Comparison of ENCODE assay signal across 18 mouse cellular contexts in the genomic region with DNA sequence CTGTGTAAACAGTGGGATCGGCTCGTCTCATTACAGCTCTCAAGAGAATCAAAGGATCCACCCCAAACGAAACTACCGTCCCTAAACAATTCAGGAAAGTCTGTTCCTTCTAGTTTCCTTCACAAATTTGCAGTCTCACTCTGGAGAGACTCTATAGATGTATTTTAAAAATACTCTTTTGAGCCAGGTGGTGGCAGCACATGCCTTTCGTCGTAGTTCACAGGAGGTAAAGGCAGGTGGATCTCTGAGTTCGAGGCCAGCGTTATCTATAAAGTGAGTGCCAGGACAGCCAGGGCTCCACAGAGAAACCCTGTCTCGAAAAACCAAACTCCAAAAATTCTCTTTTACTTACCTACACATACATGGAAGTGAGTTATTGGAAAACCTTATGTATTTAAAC. TPM values are rescaled to one million over a fixed set of nuclear protein-coding genes. Genes with fewer than 3 reads are reported as not detected.
A peak's percentile ranks its signal among the peaks of the same experiment; 100 is the strongest.
DNase-seq lines count a peak whose midpoint lies in the region; ATAC-seq and TF ChIP-seq lines count a peak whose summit lies in the region.
"Had no signal": no experiment of that assay in that cellular context is flagged by ENCODE, and none has a peak within 500 bp of the region (broad histone marks: within the 10 kb centered on the region; RNA-seq: fewer than 3 reads in every experiment).

No protein-coding gene starts in this region.

- peak; percentile 39; the same call in 1 of the 2 replicates for TF ChIP-seq CTCF in liver, postnatal 0 days (IDR thresholded peaks at IDR 0.05; ENCODE audit: low read depth)

- no peaks in the 10 kb centered on the region for H3K4me1 ChIP-seq in liver, postnatal 0 days (ENCODE audit: insufficient read depth)
- H3K4me1 ChIP-seq: embryonic facial prominence, embryonic 12.5 days; forebrain, embryonic 12.5 days; hindbrain, embryonic 12.5 days; limb, embryonic 15.5 days had no signal

- 45% methylated on average over 9 of the region's 9 CpGs for WGBS in liver, postnatal 0 days (ENCODE audit: insufficient replicate concordance)

- no peak overlapping the region for H3K4me3 ChIP-seq in liver, postnatal 0 days (ENCODE audit: low read depth, low read length)
- H3K4me3 ChIP-seq: embryonic facial prominence, embryonic 12.5 days; forebrain, embryonic 12.5 days; hindbrain, embryonic 12.5 days; limb, embryonic 15.5 days had no signal

- TF ChIP-seq EP300 in liver, postnatal 0 days (IDR thresholded peaks at IDR 0.05; ENCODE audit: low read depth): no peak

- no peak overlapping the region for H3K4me2 ChIP-seq in liver, postnatal 0 days (ENCODE audit: low read depth, low read length)
- H3K4me2 ChIP-seq: embryonic facial prominence, embryonic 12.5 days; forebrain, embryonic 12.5 days; hindbrain, embryonic 12.5 days; limb, embryonic 15.5 days had no signal

- ATAC-seq in liver, postnatal 0 days: no peak

- peaks cover 7% of the 10 kb centered on the region for H3K9me3 ChIP-seq in liver, postnatal 0 days (ENCODE audit: low read length)
- H3K9me3 ChIP-seq: hindbrain, embryonic 12.5 days had no signal

- H3K27ac ChIP-seq in liver, postnatal 0 days (ENCODE audit: low read depth): no peak overlapping the region
- H3K27ac ChIP-seq: embryonic facial prominence, embryonic 12.5 days; forebrain, embryonic 12.5 days; hindbrain, embryonic 12.5 days; limb, embryonic 15.5 days had no signal

- no peak overlapping the region for H3K9ac ChIP-seq in liver, postnatal 0 days (replicated peaks)
- H3K9ac ChIP-seq: embryonic facial prominence, embryonic 12.5 days; forebrain, embryonic 12.5 days; hindbrain, embryonic 12.5 days; limb, embryonic 15.5 days had no signal

- peak; percentile 32 for DNase-seq in adrenal gland, postnatal 14 days
- DNase-seq in adrenal gland, postnatal 25 days: no peak
- DNase-seq in liver, postnatal 0 days: no peak
- DNase-seq in liver (no peak), R1 (ENCODE audit: low read depth, low spot score) (peak; percentile 50)
- DNase-seq in thymus, postnatal 0 days (ENCODE audit: low spot score): peak; percentile 41
- no peak for DNase-seq in layer of hippocampus, adult 9-10 months (ENCODE audit: low spot score)
- DNase-seq in frontal cortex, postnatal 10 days (ENCODE audit: low spot score in 2 of 2): no peak
- DNase-seq: gastrocnemius, postnatal 10 days; kidney, adult 8-10 months; layer of hippocampus, postnatal 36 days had no signal

- H3K36me3 ChIP-seq in liver, postnatal 0 days (replicated peaks; ENCODE audit: insufficient read depth, low read length): peaks cover 15% of the 10 kb centered on the region

- H3K27me3 ChIP-seq in liver, postnatal 0 days (ENCODE audit: insufficient read depth, low read length): no peaks in the 10 kb centered on the region
- H3K27me3 ChIP-seq: embryonic facial prominence, embryonic 12.5 days; forebrain, embryonic 12.5 days; hindbrain, embryonic 12.5 days; limb, embryonic 15.5 days had no signal

RNA-seq across cellular contexts. Expression of a gene that starts 15.4 kb away (rescaled TPM):
- total RNA-seq in adrenal gland, postnatal 14 days (2021): 8.5 and 10.0 TPM in 2 replicates
- total RNA-seq in adrenal gland, postnatal 25 days (2021): 10.6 and 10.8 TPM in 2 replicates
- 2.1 and 2.7 TPM in 2 replicates for polyA plus RNA-seq in liver, postnatal 0 days (2015; fragmentation: Nextera tagmentation; extraction: Ambion mirVana)
- 10.6 and 11.0 TPM in 2 replicates for polyA plus RNA-seq in thymus, postnatal 0 days (2015; fragmentation: Nextera tagmentation; extraction: Ambion mirVana)

RNA-seq across cellular contexts. Expression of a gene that starts 24.9 kb away (rescaled TPM):
- total RNA-seq in adrenal gland, postnatal 14 days (2021): 6.3 and 8.5 TPM in 2 replicates
- 6.0 and 11.8 TPM in 2 replicates for total RNA-seq in adrenal gland, postnatal 25 days (2021)
- 1.4 and 1.5 TPM in 2 replicates for polyA plus RNA-seq in liver, postnatal 0 days (2015; fragmentation: Nextera tagmentation; extraction: Ambion mirVana)
- 7.8 and 8.1 TPM in 2 replicates for polyA plus RNA-seq in thymus, postnatal 0 days (2015; fragmentation: Nextera tagmentation; extraction: Ambion mirVana)

RNA-seq across cellular contexts. Expression of a gene that starts 42.7 kb away (rescaled TPM):
- 3.7 and 4.4 TPM in 2 replicates for total RNA-seq in adrenal gland, postnatal 14 days (2021)
- 4.1 and 7.2 TPM in 2 replicates for total RNA-seq in adrenal gland, postnatal 25 days (2021)
- 3.2 and 3.3 TPM in 2 replicates for polyA plus RNA-seq in liver, postnatal 0 days (2015; fragmentation: Nextera tagmentation; extraction: Ambion mirVana)
- polyA plus RNA-seq in thymus, postnatal 0 days (2015; fragmentation: Nextera tagmentation; extraction: Ambion mirVana): 19.5 and 20.6 TPM in 2 replicates

RNA-seq across cellular contexts. Expression of a gene that starts 59.5 kb away (rescaled TPM):
- total RNA-seq in adrenal gland, postnatal 14 days (2021): not detected in 2 replicates
- not detected in 2 replicates for total RNA-seq in adrenal gland, postnatal 25 days (2021)
- polyA plus RNA-seq in liver, postnatal 0 days (2015; fragmentation: Nextera tagmentation; extraction: Ambion mirVana): not detected in 2 replicates
- polyA plus RNA-seq in thymus, postnatal 0 days (2015; fragmentation: Nextera tagmentation; extraction: Ambion mirVana): not detected in 2 replicates
- total RNA-seq: gastrocnemius, postnatal 10 days; layer of hippocampus, postnatal 36 days; monocyte, adult 5-6 weeks had no signal
- polyA plus RNA-seq: C2C12; embryonic facial prominence, embryonic 12.5 days; forebrain, embryonic 12.5 days; heart, embryonic 14.5 days; hindbrain, embryonic 12.5 days; limb, embryonic 15.5 days had no signal

Comparison
In these comparisons a context has a peak if more than half of its experiments do, and no peak if none do; other contexts are left out.
1. DNase-seq: peak in adrenal gland, postnatal 14 days (single experiment), R1 (single experiment) and thymus, postnatal 0 days (single experiment); none in adrenal gland, postnatal 25 days (single experiment), liver, postnatal 0 days (single experiment), liver (single experiment), layer of hippocampus, adult 9-10 months (single experiment) and frontal cortex, postnatal 10 days (0 of 2).